In the genomic region with DNA sequence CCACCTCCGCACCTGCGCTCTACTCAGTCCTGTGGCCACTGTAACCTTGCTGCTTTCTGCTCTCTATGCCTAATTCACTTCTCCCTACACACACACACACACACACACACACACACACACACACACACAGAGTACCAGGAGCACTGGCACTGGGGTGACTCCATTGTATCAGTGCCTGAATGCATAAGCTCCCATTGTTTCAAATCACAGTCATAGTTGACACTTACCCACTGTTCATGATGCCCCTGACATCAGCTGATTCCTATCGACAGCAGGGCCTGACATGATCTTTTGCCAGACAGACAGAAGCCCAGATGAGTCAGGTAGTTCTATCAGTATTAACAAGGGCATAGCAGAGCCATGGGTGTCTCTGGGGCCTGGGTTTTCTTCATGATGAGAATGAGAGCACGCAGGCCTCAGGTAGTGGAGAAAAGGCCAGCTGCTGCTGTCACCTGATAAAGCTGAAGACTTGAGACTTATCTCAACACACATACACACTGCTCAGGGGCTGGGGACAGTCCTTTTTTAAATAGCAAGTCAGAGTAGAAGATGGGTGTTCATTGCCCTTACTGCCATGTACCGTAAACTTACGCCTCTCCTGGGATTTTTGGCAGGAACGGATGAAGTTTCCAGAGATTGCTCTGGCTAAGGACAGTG, we compare ENCODE assay signal across 16 mouse cellular contexts. TPM values are rescaled to one million over a fixed set of nuclear protein-coding genes. Genes with fewer than 3 reads are reported as not detected.
DNase-seq lines count a peak whose midpoint lies in the region; ATAC-seq lines count a peak whose summit lies in the region.
"Had no signal": no experiment of that assay in that cellular context is flagged by ENCODE, and none has a peak within 500 bp of the region (broad histone marks: within the 10 kb centered on the region; RNA-seq: fewer than 3 reads in every experiment).

No protein-coding gene starts in this region.

- H3K27ac ChIP-seq in heart, embryonic 13.5 days (replicated peaks): no peak overlapping the region; the same call in 1 of the 2 replicates
- 0 out of 2 replicates have a peak overlapping the region, but pooled peaks have one; percentile 10 for H3K27ac ChIP-seq in midbrain, embryonic 12.5 days (replicated peaks)
- no peak overlapping the region; the same call in 1 of the 2 replicates for H3K27ac ChIP-seq in midbrain, embryonic 13.5 days
- H3K27ac ChIP-seq: gastrocnemius, adult 2 months had no signal

- H3K4me3 ChIP-seq in heart, embryonic 13.5 days: no peak overlapping the region
- H3K4me3 ChIP-seq in midbrain, embryonic 12.5 days: no peak overlapping the region
- H3K4me3 ChIP-seq in midbrain, embryonic 13.5 days (replicated peaks): no peak overlapping the region
- peak overlapping the region; percentile 63 for H3K4me3 ChIP-seq in erythroblast, embryonic 14.5 days (replicated peaks)
- H3K4me3 ChIP-seq: gastrocnemius, adult 2 months had no signal

- H3K4me1 ChIP-seq in heart, embryonic 13.5 days: peaks cover 8% of the 10 kb centered on the region
- peaks cover 5% of the 10 kb centered on the region; the same call in 1 of the 2 replicates for H3K4me1 ChIP-seq in midbrain, embryonic 12.5 days
- 0 out of 2 replicates have a peak, but pooled peaks cover 6% of the 10 kb centered on the region for H3K4me1 ChIP-seq in midbrain, embryonic 13.5 days (replicated peaks)
- peaks cover 84% of the 10 kb centered on the region for H3K4me1 ChIP-seq in erythroblast, embryonic 14.5 days (ENCODE audit: control insufficient read depth)

- WGBS in heart, embryonic 13.5 days: 77% methylated on average over 7 of the region's 7 CpGs
- WGBS in midbrain, embryonic 12.5 days: 83% methylated on average over 7 of the region's 7 CpGs
- WGBS in midbrain, embryonic 13.5 days: 87% methylated on average over 7 of the region's 7 CpGs

- 0 out of 2 replicates have a peak overlapping the region, but pooled peaks have one; percentile 11 for H3K4me2 ChIP-seq in heart, embryonic 13.5 days
- no peak overlapping the region for H3K4me2 ChIP-seq in midbrain, embryonic 12.5 days (replicated peaks)
- H3K4me2 ChIP-seq in midbrain, embryonic 13.5 days (replicated peaks): no peak overlapping the region

- H3K9ac ChIP-seq in heart, embryonic 13.5 days: no peak overlapping the region
- H3K9ac ChIP-seq in midbrain, embryonic 12.5 days (replicated peaks): no peak overlapping the region
- H3K9ac ChIP-seq in midbrain, embryonic 13.5 days (replicated peaks): no peak overlapping the region

- intact Hi-C loops in heart, postnatal 25 days (cut with DNase I): no loop called here

- no peak for ATAC-seq in heart, embryonic 13.5 days (ENCODE audit: extremely low read depth, insufficient number of reproducible peaks, low FRiP score, low TSS enrichment)
- no peak for ATAC-seq in midbrain, embryonic 12.5 days (ENCODE audit: low FRiP score, low read depth)
- no peak for ATAC-seq in midbrain, embryonic 13.5 days
- ATAC-seq: Patski had no signal

- no peaks in the 10 kb centered on the region for H3K27me3 ChIP-seq in heart, embryonic 13.5 days (replicated peaks)
- H3K27me3 ChIP-seq in midbrain, embryonic 12.5 days: no peaks in the 10 kb centered on the region
- H3K27me3 ChIP-seq in midbrain, embryonic 13.5 days: no peaks in the 10 kb centered on the region
- H3K27me3 ChIP-seq in erythroblast, embryonic 14.5 days (ENCODE audit: control insufficient read depth): no peaks in the 10 kb centered on the region
- H3K27me3 ChIP-seq: Patski had no signal

- H3K36me3 ChIP-seq in heart, embryonic 13.5 days: peaks cover 31% of the 10 kb centered on the region
- peaks cover 23% of the 10 kb centered on the region for H3K36me3 ChIP-seq in midbrain, embryonic 12.5 days
- H3K36me3 ChIP-seq in midbrain, embryonic 13.5 days: peaks cover 38% of the 10 kb centered on the region
- H3K36me3 ChIP-seq in erythroblast, embryonic 14.5 days (ENCODE audit: control insufficient read depth): peaks cover 52% of the 10 kb centered on the region

- no peak for DNase-seq in heart, postnatal 25 days (ENCODE audit: low spot score)
- peak; percentile 32 to 56 for DNase-seq in spleen, postnatal 10 days (ENCODE audit: low spot score in 2 of 2)
- DNase-seq in frontal cortex, postnatal 14 days (ENCODE audit: low spot score in 2 of 2): no peak
- no peak for DNase-seq in adrenal gland, postnatal 36 days
- DNase-seq: adrenal gland, postnatal 25 days; cerebellum, postnatal 36 days; gastrocnemius, adult 2 months; kidney, adult 11 months; midbrain, embryonic 14.5 days; thymus, adult 2 months had no signal

- H3K9me3 ChIP-seq in heart, embryonic 13.5 days: no peaks in the 10 kb centered on the region
- H3K9me3 ChIP-seq in midbrain, embryonic 12.5 days: no peaks in the 10 kb centered on the region
- H3K9me3 ChIP-seq in midbrain, embryonic 13.5 days: no peaks in the 10 kb centered on the region
- no peaks in the 10 kb centered on the region for H3K9me3 ChIP-seq in erythroblast, embryonic 14.5 days (ENCODE audit: control insufficient read depth, low read length)

RNA-seq across cellular contexts. Expression of a gene that starts 4.2 kb away (rescaled TPM):
- 21.0 and 23.9 TPM in 2 replicates for polyA plus RNA-seq in heart, embryonic 13.5 days (2015; fragmentation: Nextera tagmentation; extraction: Ambion mirVana)
- 10 to 100 TPM; 13.7 to 15.1 TPM for total RNA-seq in heart, postnatal 25 days (2021)
- 29.7 and 30.5 TPM in 2 replicates for polyA plus RNA-seq in midbrain, embryonic 12.5 days (2016; fragmentation: Nextera tagmentation; extraction: Ambion mirVana)
- polyA plus RNA-seq in midbrain, embryonic 13.5 days (2015; fragmentation: Nextera tagmentation; extraction: Ambion mirVana): 42.3 and 44.4 TPM in 2 replicates
- 87.4 and 91.3 TPM in 2 replicates for polyA plus RNA-seq in erythroblast, embryonic 14.5 days (2012)
- total RNA-seq in adrenal gland, postnatal 36 days (2021): 10 to 100 TPM; 29.0 to 29.2 TPM

RNA-seq across cellular contexts. Expression of a gene that starts 8.5 kb away (rescaled TPM):
- not detected in 2 replicates for polyA plus RNA-seq in heart, embryonic 13.5 days (2015; fragmentation: Nextera tagmentation; extraction: Ambion mirVana)
- under 1 TPM; 0.78 to 0.87 TPM for total RNA-seq in heart, postnatal 25 days (2021)
- polyA plus RNA-seq in midbrain, embryonic 12.5 days (2016; fragmentation: Nextera tagmentation; extraction: Ambion mirVana): not detected in 2 replicates
- polyA plus RNA-seq in midbrain, embryonic 13.5 days (2015; fragmentation: Nextera tagmentation; extraction: Ambion mirVana): 0.27 TPM in 1 of 2 replicates, not detected in the other
- polyA plus RNA-seq in erythroblast, embryonic 14.5 days (2012): 0.03 TPM in 1 of 2 replicates, not detected in the other
- 1 to 10 TPM; 1.2 to 2.0 TPM for total RNA-seq in adrenal gland, postnatal 36 days (2021)

RNA-seq across cellular contexts. Expression of a gene that starts 9.0 kb away (rescaled TPM):
- polyA plus RNA-seq in heart, embryonic 13.5 days (2015; fragmentation: Nextera tagmentation; extraction: Ambion mirVana): 83.0 and 85.6 TPM in 2 replicates
- 10 to 100 TPM; 54.4 to 58.4 TPM for total RNA-seq in heart, postnatal 25 days (2021)
- polyA plus RNA-seq in midbrain, embryonic 12.5 days (2016; fragmentation: Nextera tagmentation; extraction: Ambion mirVana): 90.9 and 96.1 TPM in 2 replicates
- polyA plus RNA-seq in midbrain, embryonic 13.5 days (2015; fragmentation: Nextera tagmentation; extraction: Ambion mirVana): 115 and 118 TPM in 2 replicates
- polyA plus RNA-seq in erythroblast, embryonic 14.5 days (2012): 9.5 and 10.8 TPM in 2 replicates
- total RNA-seq in adrenal gland, postnatal 36 days (2021): 10 to 100 TPM; 80.5 to 81.7 TPM

RNA-seq across cellular contexts. Expression of a gene that starts 13.8 kb away (rescaled TPM):
- polyA plus RNA-seq in heart, embryonic 13.5 days (2015; fragmentation: Nextera tagmentation; extraction: Ambion mirVana): 30.8 and 33.0 TPM in 2 replicates
- total RNA-seq in heart, postnatal 25 days (2021): 1 to 10 TPM; 7.9 to 8.5 TPM
- 49.7 and 50.8 TPM in 2 replicates for polyA plus RNA-seq in midbrain, embryonic 12.5 days (2016; fragmentation: Nextera tagmentation; extraction: Ambion mirVana)
- polyA plus RNA-seq in midbrain, embryonic 13.5 days (2015; fragmentation: Nextera tagmentation; extraction: Ambion mirVana): 35.1 and 41.8 TPM in 2 replicates
- 7.2 TPM in 2 replicates for polyA plus RNA-seq in erythroblast, embryonic 14.5 days (2012)
- total RNA-seq in adrenal gland, postnatal 36 days (2021): 10 to 100 TPM; 15.4 to 17.7 TPM

RNA-seq across cellular contexts. Expression of a gene that starts 26.7 kb away (rescaled TPM):
- 0.09 and 0.24 TPM in 2 replicates for polyA plus RNA-seq in heart, embryonic 13.5 days (2015; fragmentation: Nextera tagmentation; extraction: Ambion mirVana)
- total RNA-seq in heart, postnatal 25 days (2021): not detected
- 0.59 and 0.94 TPM in 2 replicates for polyA plus RNA-seq in midbrain, embryonic 12.5 days (2016; fragmentation: Nextera tagmentation; extraction: Ambion mirVana)
- polyA plus RNA-seq in midbrain, embryonic 13.5 days (2015; fragmentation: Nextera tagmentation; extraction: Ambion mirVana): 0.52 and 0.58 TPM in 2 replicates
- 0.26 and 0.35 TPM in 2 replicates for polyA plus RNA-seq in erythroblast, embryonic 14.5 days (2012)
- total RNA-seq in adrenal gland, postnatal 36 days (2021): under 1 TPM in 1 of 2 experiments, not detected in 1; 0.10 TPM
- total RNA-seq: gastrocnemius, adult 2 months; liver, adult 2 months had no signal
- polyA plus RNA-seq: liver, adult 2 months had no signal

Comparison
In these comparisons a context has a peak if more than half of its experiments do, and no peak if none do; other contexts are left out.
1. DNase-seq: peak in spleen, postnatal 10 days (2 of 2); none in heart, postnatal 25 days (single experiment), frontal cortex, postnatal 14 days (0 of 2) and adrenal gland, postnatal 36 days (0 of 2).